Mouse (Mus musculus): ENCODE measurements around the gene Hist1h1a.
"Not testable (repeated sequence)": the region's sequence is repeated elsewhere in the genome, so short reads cannot be mapped to it uniquely, and the experiment has no call there.

Gene Hist1h1a

GRCm38 (mm10) chr13:23759916-23760239, 3.6 kb upstream of the Hist1h1a start:
- DNase-seq (ENCODE audit: low read depth, low spot score): no peak

- peak; percentile 53 for DNase-seq (ENCODE audit: low read depth, low spot score)
Observed at GRCm38 (mm10) chr13:23760240-23760971, 3.1 kb upstream of the Hist1h1a start.

- peak; percentile 99 for DNase-seq (ENCODE audit: low read depth, low spot score)
Observed at GRCm38 (mm10) chr13:23760972-23761864, 2.2 kb upstream of the Hist1h1a start, which contains the start of gene Hist1h4a. Hist1h4a (minus strand) TSS chr13:23761230.

- peak; percentile 84 for DNase-seq (ENCODE audit: low read depth, low spot score)
Observed at GRCm38 (mm10) chr13:23761871-23762821, 1.3 kb upstream of the Hist1h1a start, which contains the start of gene Hist1h3a. Hist1h3a (minus strand) TSS chr13:23762386.

- DNase-seq (ENCODE audit: low read depth, low spot score): no peak
Observed at GRCm38 (mm10) chr13:23763242-23763585, 252 bp upstream of the Hist1h1a start.

GRCm38 (mm10) chr13:23764324-23765171, 1.1 kb downstream of the Hist1h1a start:
- no peak for DNase-seq (ENCODE audit: low read depth, low spot score)

- no peak for DNase-seq (ENCODE audit: low read depth, low spot score)
Observed at GRCm38 (mm10) chr13:23765172-23765513, 1.7 kb downstream of the Hist1h1a start.

- DNase-seq (ENCODE audit: low read depth, low spot score): no peak
Observed at GRCm38 (mm10) chr13:23766772-23767171, 3.3 kb downstream of the Hist1h1a start.

GRCm38 (mm10) chr13:23768834-23769397, 5.5 kb downstream of the Hist1h1a start:
- no peak for DNase-seq (ENCODE audit: low read depth, low spot score)

- DNase-seq (ENCODE audit: low read depth, low spot score): not testable (repeated sequence)
Observed at GRCm38 (mm10) chr13:23769613-23770012, 6.1 kb downstream of the Hist1h1a start, which contains the start of gene Trim38. Trim38 (plus strand) TSS chr13:23769913.

GRCm38 (mm10) chr13:23772561-23773313, 9.3 kb downstream of the Hist1h1a start:
- DNase-seq (ENCODE audit: low read depth, low spot score): no peak

- no peak for DNase-seq (ENCODE audit: low read depth, low spot score)
Observed at GRCm38 (mm10) chr13:23778339-23778738, 14.9 kb downstream of the Hist1h1a start.

GRCm38 (mm10) chr13:23779025-23779424, 15.6 kb downstream of the Hist1h1a start:
- no peak for DNase-seq (ENCODE audit: low read depth, low spot score)

- DNase-seq (ENCODE audit: low read depth, low spot score): peak; percentile 75
Observed at GRCm38 (mm10) chr13:23792520-23792919, 29.1 kb downstream of the Hist1h1a start.

GRCm38 (mm10) chr13:23799405-23799804, 35.9 kb downstream of the Hist1h1a start:
- DNase-seq (ENCODE audit: low read depth, low spot score): no peak

- no peak for DNase-seq (ENCODE audit: low read depth, low spot score)
Observed at GRCm38 (mm10) chr13:23804532-23804931, 41.1 kb downstream of the Hist1h1a start.

GRCm38 (mm10) chr13:23806422-23807052, 43.1 kb downstream of the Hist1h1a start, which contains the start of gene Slc17a2:
Slc17a2 (plus strand) TSS chr13:23806993.
- no peak for DNase-seq (ENCODE audit: low read depth, low spot score)

All from CD4-positive, CD25-positive, alpha-beta regulatory T cell, adult 2 months (primary cell).